ENCODE assay signal across 8 mouse cellular contexts in the genomic region with DNA sequence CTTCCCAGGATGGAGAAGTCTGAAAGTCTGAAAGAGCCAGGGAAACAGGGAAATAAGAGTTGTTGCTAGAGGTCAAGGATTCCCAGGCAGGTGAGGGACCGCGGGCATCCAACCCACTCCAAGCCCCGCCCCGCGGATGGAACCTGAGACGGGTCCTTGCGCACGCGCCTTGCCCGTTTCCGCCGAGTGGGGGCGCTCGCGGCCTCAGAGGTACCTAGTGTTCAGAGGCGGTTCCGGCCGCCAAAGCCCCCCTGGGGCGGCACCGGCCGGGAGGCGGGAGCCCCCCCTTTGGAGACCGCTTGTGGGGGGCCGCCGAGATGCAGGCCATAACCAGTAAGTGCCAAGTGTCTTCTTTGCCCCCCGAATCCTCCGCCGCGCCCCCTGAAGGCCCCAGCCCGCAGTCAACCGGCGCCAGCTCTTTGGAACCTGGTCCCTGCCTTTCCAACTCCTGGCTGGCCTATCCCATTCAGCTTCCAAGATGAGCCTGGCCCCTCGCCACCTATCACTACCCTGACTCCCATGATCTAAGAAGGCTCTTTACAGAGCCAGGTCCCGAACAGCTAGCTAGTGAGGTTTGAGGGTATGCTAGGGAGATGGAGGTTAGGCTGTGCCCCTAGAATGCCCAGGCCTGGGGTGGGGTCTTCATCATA. TPM values are rescaled to one million over a fixed set of nuclear protein-coding genes. Genes with fewer than 3 reads are reported as not detected.
A peak's percentile ranks its signal among the peaks of the same experiment; 100 is the strongest.
DNase-seq lines count a peak whose midpoint lies in the region; ATAC-seq and TF ChIP-seq lines count a peak whose summit lies in the region.

No protein-coding gene starts in this region.

- no peaks in the 10 kb centered on the region for H3K9me3 ChIP-seq in hindbrain, embryonic 11.5 days (ENCODE audit: control insufficient read depth, low read length)
- H3K9me3 ChIP-seq in liver, postnatal 0 days (ENCODE audit: low read length): no peaks in the 10 kb centered on the region
- no peaks in the 10 kb centered on the region for H3K9me3 ChIP-seq in stomach, postnatal 0 days (ENCODE audit: control insufficient read depth, low read length)

- H3K36me3 ChIP-seq in hindbrain, embryonic 11.5 days (ENCODE audit: control insufficient read depth, insufficient read depth, low read length): no peaks in the 10 kb centered on the region
- no peaks in the 10 kb centered on the region for H3K36me3 ChIP-seq in liver, postnatal 0 days (replicated peaks; ENCODE audit: insufficient read depth, low read length)
- no peaks in the 10 kb centered on the region for H3K36me3 ChIP-seq in stomach, postnatal 0 days (ENCODE audit: control insufficient read depth, insufficient read depth, low read length)

- no peak overlapping the region for H3K27ac ChIP-seq in hindbrain, embryonic 11.5 days (ENCODE audit: low read depth, low read length)
- H3K27ac ChIP-seq in liver, postnatal 0 days (ENCODE audit: low read depth): no peak overlapping the region
- no peak overlapping the region for H3K27ac ChIP-seq in stomach, postnatal 0 days (replicated peaks)

- H3K4me1 ChIP-seq in hindbrain, embryonic 11.5 days (replicated peaks; ENCODE audit: control insufficient read depth, insufficient read depth, low read length): no peaks in the 10 kb centered on the region; the same call in 1 of the 2 replicates
- peaks cover 2% of the 10 kb centered on the region; the same call in 1 of the 2 replicates for H3K4me1 ChIP-seq in liver, postnatal 0 days (ENCODE audit: insufficient read depth)
- H3K4me1 ChIP-seq in stomach, postnatal 0 days (replicated peaks; ENCODE audit: control insufficient read depth, insufficient read depth): no peaks in the 10 kb centered on the region

- no peak for ATAC-seq in CD4-positive, CD25-positive, alpha-beta regulatory T cell, adult 4 months
- ATAC-seq in hindbrain, embryonic 11.5 days (ENCODE audit: low FRiP score): no peak
- no peak for ATAC-seq in liver, postnatal 0 days
- no peak for ATAC-seq in stomach, postnatal 0 days (ENCODE audit: low FRiP score, low TSS enrichment)
- ATAC-seq in megakaryocyte-erythroid progenitor cell, adult 5-6 weeks (replicated peaks; ENCODE audit: low FRiP score, low TSS enrichment, poor library complexity, severe bottlenecking): no peak

- 5% methylated on average over 34 of the region's 34 CpGs for WGBS in hindbrain, embryonic 11.5 days
- WGBS in liver, postnatal 0 days (ENCODE audit: insufficient replicate concordance): 12% methylated on average over 33 of the region's 34 CpGs
- WGBS in stomach, postnatal 0 days: 8% methylated on average over 27 of the region's 34 CpGs

- TF ChIP-seq EP300 in liver, postnatal 0 days (IDR thresholded peaks at IDR 0.05; ENCODE audit: low read depth): no peak
- no peak for TF ChIP-seq EP300 in stomach, postnatal 0 days (optimal IDR thresholded peaks at IDR 0.05)

- H3K4me2 ChIP-seq in hindbrain, embryonic 11.5 days (replicated peaks; ENCODE audit: low read depth, low read length): 0 out of 2 replicates have a peak overlapping the region, but pooled peaks have one; percentile 14
- H3K4me2 ChIP-seq in liver, postnatal 0 days (ENCODE audit: low read depth, low read length): no peak overlapping the region
- H3K4me2 ChIP-seq in stomach, postnatal 0 days (replicated peaks; ENCODE audit: low read depth): peak overlapping the region; percentile 37; the same call in 1 of the 2 replicates

- peak; percentile 24; the same call in 1 of the 2 replicates for TF ChIP-seq CTCF in liver, postnatal 0 days (IDR thresholded peaks at IDR 0.05; ENCODE audit: low read depth)
- TF ChIP-seq CTCF in stomach, postnatal 0 days (IDR thresholded peaks at IDR 0.05; ENCODE audit: low read depth): peak; percentile 45

- no peak overlapping the region for H3K9ac ChIP-seq in hindbrain, embryonic 11.5 days (ENCODE audit: low read depth, low read length)
- no peak overlapping the region for H3K9ac ChIP-seq in liver, postnatal 0 days (replicated peaks)
- no peak overlapping the region for H3K9ac ChIP-seq in stomach, postnatal 0 days (ENCODE audit: low read length)

- no peak overlapping the region for H3K4me3 ChIP-seq in hindbrain, embryonic 11.5 days (ENCODE audit: low read depth, low read length)
- H3K4me3 ChIP-seq in liver, postnatal 0 days (ENCODE audit: low read depth, low read length): no peak overlapping the region
- no peak overlapping the region for H3K4me3 ChIP-seq in stomach, postnatal 0 days (ENCODE audit: low read depth, low read length)

- no peaks in the 10 kb centered on the region for H3K27me3 ChIP-seq in hindbrain, embryonic 11.5 days (ENCODE audit: control insufficient read depth, insufficient read depth, low read length)
- H3K27me3 ChIP-seq in liver, postnatal 0 days (ENCODE audit: insufficient read depth, low read length): peaks cover 33% of the 10 kb centered on the region
- no peaks in the 10 kb centered on the region for H3K27me3 ChIP-seq in stomach, postnatal 0 days (ENCODE audit: control insufficient read depth, insufficient read depth, low read length)

- peak; percentile 45 for DNase-seq in CD4-positive, CD25-positive, alpha-beta regulatory T cell, adult 2 months (ENCODE audit: low read depth, low spot score)
- peak; percentile 31 for DNase-seq in ovary, postnatal 14 days (ENCODE audit: low spot score)
- no peak for DNase-seq in ovary, adult 18-20 months (ENCODE audit: low spot score)
- DNase-seq in hindbrain, embryonic 11.5 days (ENCODE audit: low spot score): peak; percentile 50
- DNase-seq in liver, postnatal 0 days: peak; percentile 49
- DNase-seq in stomach, postnatal 0 days (ENCODE audit: low spot score): peak; percentile 42

RNA-seq across cellular contexts. Expression of a gene that starts 6.7 kb away (rescaled TPM):
- under 1 TPM in 1 of 2 experiments, not detected in 1; 0.51 TPM for polyA plus RNA-seq in CD4-positive, CD25-positive, alpha-beta regulatory T cell, adult 4 months (2017; shearing (Covaris generic))
- 25.4 and 27.0 TPM in 2 replicates for polyA plus RNA-seq in hindbrain, embryonic 11.5 days (2014; fragmentation: Nextera tagmentation; extraction: Ambion mirVana)
- polyA plus RNA-seq in liver, postnatal 0 days (2015; fragmentation: Nextera tagmentation; extraction: Ambion mirVana): 0.09 and 0.22 TPM in 2 replicates
- 12.4 and 12.6 TPM in 2 replicates for polyA plus RNA-seq in stomach, postnatal 0 days (2015; fragmentation: Nextera tagmentation; extraction: Ambion mirVana)
- not detected in 2 replicates for total RNA-seq in megakaryocyte-erythroid progenitor cell, adult 5-6 weeks (2014; fragmentation: Nextera tagmentation)
- not detected in 2 replicates for total RNA-seq in megakaryocyte-erythroid progenitor cell, adult 5-6 weeks (2017)

RNA-seq across cellular contexts. Expression of a gene that starts 14.6 kb away (rescaled TPM):
- under 1 TPM; 0.38 to 0.62 TPM for polyA plus RNA-seq in CD4-positive, CD25-positive, alpha-beta regulatory T cell, adult 4 months (2017; shearing (Covaris generic))
- polyA plus RNA-seq in hindbrain, embryonic 11.5 days (2014; fragmentation: Nextera tagmentation; extraction: Ambion mirVana): 0.10 and 0.31 TPM in 2 replicates
- 0.06 and 0.12 TPM in 2 replicates for polyA plus RNA-seq in liver, postnatal 0 days (2015; fragmentation: Nextera tagmentation; extraction: Ambion mirVana)
- 1.9 and 2.1 TPM in 2 replicates for polyA plus RNA-seq in stomach, postnatal 0 days (2015; fragmentation: Nextera tagmentation; extraction: Ambion mirVana)
- total RNA-seq in megakaryocyte-erythroid progenitor cell, adult 5-6 weeks (2014; fragmentation: Nextera tagmentation): not detected in 2 replicates
- total RNA-seq in megakaryocyte-erythroid progenitor cell, adult 5-6 weeks (2017): not detected in 2 replicates

RNA-seq across cellular contexts. Expression of a gene that starts 30.2 kb away (rescaled TPM):
- polyA plus RNA-seq in CD4-positive, CD25-positive, alpha-beta regulatory T cell, adult 4 months (2017; shearing (Covaris generic)): not detected
- polyA plus RNA-seq in hindbrain, embryonic 11.5 days (2014; fragmentation: Nextera tagmentation; extraction: Ambion mirVana): 2.5 and 2.9 TPM in 2 replicates
- polyA plus RNA-seq in liver, postnatal 0 days (2015; fragmentation: Nextera tagmentation; extraction: Ambion mirVana): 0.07 and 0.24 TPM in 2 replicates
- polyA plus RNA-seq in stomach, postnatal 0 days (2015; fragmentation: Nextera tagmentation; extraction: Ambion mirVana): 5.5 and 5.9 TPM in 2 replicates
- not detected in 2 replicates for total RNA-seq in megakaryocyte-erythroid progenitor cell, adult 5-6 weeks (2014; fragmentation: Nextera tagmentation)
- not detected in 2 replicates for total RNA-seq in megakaryocyte-erythroid progenitor cell, adult 5-6 weeks (2017)

RNA-seq across cellular contexts. Expression of a gene that starts 54.9 kb away (rescaled TPM):
- polyA plus RNA-seq in CD4-positive, CD25-positive, alpha-beta regulatory T cell, adult 4 months (2017; shearing (Covaris generic)): 10 to 100 TPM; 57.9 to 68.6 TPM
- 260 and 285 TPM in 2 replicates for polyA plus RNA-seq in hindbrain, embryonic 11.5 days (2014; fragmentation: Nextera tagmentation; extraction: Ambion mirVana)
- 55.7 and 63.8 TPM in 2 replicates for polyA plus RNA-seq in liver, postnatal 0 days (2015; fragmentation: Nextera tagmentation; extraction: Ambion mirVana)
- polyA plus RNA-seq in stomach, postnatal 0 days (2015; fragmentation: Nextera tagmentation; extraction: Ambion mirVana): 174 and 205 TPM in 2 replicates
- 46.1 and 46.8 TPM in 2 replicates for total RNA-seq in megakaryocyte-erythroid progenitor cell, adult 5-6 weeks (2014; fragmentation: Nextera tagmentation)
- 157 and 164 TPM in 2 replicates for total RNA-seq in megakaryocyte-erythroid progenitor cell, adult 5-6 weeks (2017)
